Mouse (Mus musculus): ENCODE data around the gene Gm27179.
"Not testable (repeated sequence)": the region's sequence is repeated elsewhere in the genome, so short reads cannot be mapped to it uniquely, and the experiment has no call there.

Gm27179 gene

DNA sequence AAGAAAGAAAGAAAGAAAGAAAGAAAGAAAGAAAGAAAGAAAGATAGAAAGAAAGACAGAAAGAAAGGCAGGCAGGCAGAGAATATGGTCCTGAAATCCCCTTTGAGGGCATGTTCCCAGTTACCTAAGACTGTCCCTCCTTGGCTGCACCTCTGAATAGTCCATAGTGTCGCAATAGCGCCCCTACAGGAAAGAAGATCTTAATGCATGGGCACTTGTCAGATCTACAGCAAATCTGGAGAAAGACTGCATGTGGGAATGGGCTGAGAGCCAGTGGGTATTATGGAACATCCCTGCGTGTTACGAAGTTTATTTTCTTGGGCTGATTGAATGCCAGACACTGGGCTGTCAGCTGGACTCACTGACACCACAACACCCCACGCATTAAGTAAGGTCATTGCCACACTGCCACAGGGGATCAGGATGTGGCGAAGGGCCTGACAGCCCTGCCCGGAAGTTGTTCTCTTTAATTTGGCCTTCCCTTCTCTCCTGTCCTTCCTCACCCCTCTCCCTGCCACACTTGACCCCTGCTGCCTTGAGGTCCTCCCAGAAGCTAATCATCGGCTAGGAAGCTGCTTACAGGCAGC, 42.1 kb downstream of the Gm27179 start:
- DNase-seq: not testable (repeated sequence)

DNA sequence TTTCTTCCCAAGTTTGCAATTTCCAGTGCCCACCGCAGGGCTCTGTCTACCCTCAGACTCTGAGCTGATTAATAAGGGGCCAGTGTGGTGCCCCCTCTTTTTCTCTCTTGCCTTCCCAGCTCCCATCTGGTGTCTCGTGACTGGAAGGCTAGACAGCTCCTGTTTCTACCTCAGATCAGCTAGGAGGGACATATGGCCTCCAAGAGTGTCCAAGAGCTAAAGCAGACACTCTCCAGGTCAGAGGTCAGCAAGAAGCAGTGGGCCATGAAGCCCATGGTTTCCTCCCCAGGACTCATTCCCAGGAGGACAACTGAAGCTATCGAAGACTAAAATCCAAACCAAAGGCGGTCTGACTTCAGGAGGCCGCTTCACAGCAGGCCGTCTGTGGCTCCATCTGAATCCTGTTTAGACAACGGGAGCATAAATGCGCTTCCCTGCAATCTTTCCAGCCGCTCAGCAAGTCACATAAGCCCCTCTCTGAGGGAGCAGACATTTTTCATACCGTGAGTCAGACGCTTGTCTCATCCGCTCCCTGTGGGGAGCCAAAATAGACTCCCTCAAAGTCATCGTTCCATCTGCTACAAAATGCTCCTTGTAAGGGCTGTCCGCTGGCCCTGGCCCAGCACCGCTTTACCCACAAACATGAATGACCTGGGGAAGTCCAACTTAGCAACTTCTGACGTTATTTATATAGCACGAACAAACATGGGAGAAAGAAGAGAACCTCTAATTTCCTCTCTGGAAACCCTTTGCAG, 44.6 kb downstream of the Gm27179 start:
- DNase-seq: not testable (repeated sequence)

GRCm38 (mm10) chr14:69464465-69464864, 47.9 kb downstream of the Gm27179 start:
- not testable (repeated sequence) for DNase-seq

Data from heart, adult 11 months (tissue).